Mouse (Mus musculus) forebrain, embryonic 16.5 days (tissue): Measurements from ENCODE around the gene Enkur. TPM values are rescaled to one million over a fixed set of nuclear protein-coding genes. Genes with fewer than 3 reads are reported as not detected.

ENCODE experiments used
- ATAC-seq: fragments of 200-750 bp; cut with Nextera tagmentation; 2 replicates; pipeline ENCODE4 v1.8.0; 2017; ENCODE audit warnings: mild to moderate bottlenecking, moderate library complexity
- H3K27ac ChIP-seq: fragments of 300-500 bp; sonication (generic); 2 replicates; pipeline ENCODE4 v1.5.1; 2014; ENCODE audit warnings: low read length, control low read depth
- H3K27me3 ChIP-seq: fragments of 300-500 bp; sonication (generic); replicated peaks from 2 replicates; pipeline ENCODE4 v1.6.1; 2014; ENCODE audit warnings: low read length; ENCODE audit not compliant: control insufficient read depth, insufficient read depth
- H3K36me3 ChIP-seq: fragments of 300-500 bp; sonication (generic); 2 replicates; pipeline ENCODE4 v1.6.1; 2014; ENCODE audit not compliant: control insufficient read depth, insufficient read depth
- H3K4me1 ChIP-seq: fragments of 300-500 bp; sonication (generic); replicated peaks from 2 replicates; pipeline ENCODE4 v1.6.1; 2014; ENCODE audit warnings: low read length; ENCODE audit not compliant: control insufficient read depth, insufficient read depth
- H3K4me2 ChIP-seq: fragments of 300-500 bp; sonication (generic); 2 replicates; pipeline ENCODE4 v1.6.1; 2014; ENCODE audit warnings: mild to moderate bottlenecking, low read length, control low read depth
- H3K4me3 ChIP-seq: fragments of 300-500 bp; sonication (generic); replicated peaks from 2 replicates; pipeline ENCODE4 v1.5.1; 2014; ENCODE audit warnings: mild to moderate bottlenecking, low read length, control low read depth
- H3K9ac ChIP-seq: fragments of 300-500 bp; sonication (generic); replicated peaks from 2 replicates; pipeline ENCODE4 v1.6.1; 2014; ENCODE audit warnings: low read depth, low read length, control low read depth
- H3K9me3 ChIP-seq: fragments of 300-500 bp; sonication (generic); 2 replicates; pipeline ENCODE4 v1.6.1; 2016; ENCODE audit warnings: low read length; ENCODE audit not compliant: control insufficient read depth
- WGBS: fragments of 180-500 bp; shearing (Covaris S2); extraction: QIAGEN DNeasy Blood & Tissue Kit; methylation state at CpG from one replicate; pipeline ENCODE4 v1.1.7; 2014; 5-methylcytosine and 5-hydroxymethylcytosine counted together
- polyA plus RNA-seq: library from polyadenylated mRNA; unstranded; fragments of >200 nt; fragmentation: Nextera tagmentation; extraction: Ambion mirVana; gene quantifications from 2 replicates; pipeline ENCODE4 v1.2.1, GENCODE M21; 2015

Enkur gene
- polyA plus RNA-seq, 1 experiment from 2014 or later: 3.4 TPM

- H3K4me1 ChIP-seq: no peaks in the 10 kb centered on the region
- 88% methylated on average over 3 of the region's 3 CpGs for WGBS
- H3K36me3 ChIP-seq: no peaks in the 10 kb centered on the region
- no peaks in the 10 kb centered on the region for H3K27me3 ChIP-seq
- H3K4me2 ChIP-seq: no peak overlapping the region
- no peak overlapping the region for H3K4me3 ChIP-seq
- no peak overlapping the region for H3K27ac ChIP-seq
- no peaks in the 10 kb centered on the region for H3K9me3 ChIP-seq
- no peak overlapping the region for H3K9ac ChIP-seq
- ATAC-seq: no peak
These were observed 51.7 kb downstream of the Enkur start for GRCm38 (mm10) chr2:21153469-21153868.

GRCm38 (mm10) chr2:21147169-21147568 is 58.0 kb downstream of the Enkur start:
- no peak for ATAC-seq
- 87% methylated on average over 4 of the region's 4 CpGs for WGBS
- H3K27ac ChIP-seq: no peak overlapping the region
- no peak overlapping the region for H3K4me3 ChIP-seq
- H3K4me2 ChIP-seq: no peak overlapping the region
- H3K36me3 ChIP-seq: no peaks in the 10 kb centered on the region
- no peaks in the 10 kb centered on the region for H3K9me3 ChIP-seq
- H3K4me1 ChIP-seq: peaks cover 9% of the 10 kb centered on the region
- no peak overlapping the region for H3K9ac ChIP-seq
- no peaks in the 10 kb centered on the region for H3K27me3 ChIP-seq

DNA sequence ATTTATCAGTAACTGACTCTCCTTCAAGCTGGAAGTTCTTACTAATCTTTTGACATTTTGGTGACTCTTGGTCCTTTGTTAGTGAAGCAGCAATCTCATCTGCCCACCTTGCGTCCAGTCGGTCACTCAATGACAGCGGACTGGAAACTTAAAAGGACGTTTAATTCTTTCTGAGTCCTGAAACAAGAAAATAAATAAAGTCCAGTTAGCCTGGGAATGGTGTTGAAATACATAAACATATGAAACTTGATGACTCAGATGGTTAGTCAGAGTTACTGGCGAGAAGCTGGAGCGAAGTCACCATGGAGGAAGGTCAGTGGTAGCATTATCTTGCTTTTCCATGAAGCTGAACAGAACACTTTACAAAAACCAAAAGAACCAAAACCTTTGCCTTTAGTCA is 58.7 kb downstream of the Enkur start:
- Histone ChIP-seq H3K9ac (no peak overlapping the region), H3K27me3 (no peaks in the 10 kb centered on the region), H3K36me3 (no peaks in the 10 kb centered on the region), H3K27ac (no peak overlapping the region), H3K9me3 (no peaks in the 10 kb centered on the region), H3K4me1 (peaks cover 10% of the 10 kb centered on the region), H3K4me2 (no peak overlapping the region), H3K4me3 (no peak overlapping the region)
- no peak for ATAC-seq
- WGBS: 90% methylated on average over 6 of the region's 6 CpGs

- Histone ChIP-seq H3K9ac (peak overlapping the region; percentile 88), H3K27me3 (no peaks in the 10 kb centered on the region), H3K4me2 (peak overlapping the region; percentile 97), H3K4me1 (peaks cover 14% of the 10 kb centered on the region), H3K9me3 (no peaks in the 10 kb centered on the region), H3K4me3 (peak overlapping the region; percentile 71), H3K36me3 (no peaks in the 10 kb centered on the region), H3K27ac (peak overlapping the region; percentile 86)
- peak; percentile 22 for ATAC-seq
- 7% methylated on average over 2 of the region's 2 CpGs for WGBS
These were observed 62.5 kb downstream of the Enkur start for GRCm38 (mm10) chr2:21142616-21143015.

DNA sequence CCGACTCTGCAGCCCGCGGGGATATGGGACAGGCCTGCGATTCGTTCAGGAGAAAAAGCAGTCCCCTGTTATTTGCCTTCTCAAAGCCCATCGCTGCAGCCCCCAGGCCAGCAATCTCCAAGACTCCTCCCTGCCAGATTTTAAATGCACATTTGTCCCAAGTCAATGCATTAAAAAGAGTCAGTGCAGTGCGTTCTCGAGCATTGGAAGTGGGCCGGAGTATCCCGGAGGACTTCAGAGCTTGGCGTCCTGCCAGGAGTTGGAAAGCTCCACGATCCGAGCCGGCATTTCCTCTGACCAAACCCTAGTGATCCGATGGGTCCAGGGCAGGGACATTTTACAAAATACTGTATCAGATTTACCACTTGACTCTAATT is 63.0 kb downstream of the Enkur start:
- Histone ChIP-seq H3K36me3 (no peaks in the 10 kb centered on the region), H3K27me3 (no peaks in the 10 kb centered on the region), H3K4me1 (peaks cover 14% of the 10 kb centered on the region), H3K9ac (peak overlapping the region; percentile 88), H3K9me3 (no peaks in the 10 kb centered on the region), H3K4me3 (peak overlapping the region; percentile 71), H3K27ac (peak overlapping the region; percentile 86), H3K4me2 (peak overlapping the region; percentile 97)
- peak; percentile 58 for ATAC-seq
- WGBS: under 1% methylated on average over 15 of the region's 15 CpGs

DNA sequence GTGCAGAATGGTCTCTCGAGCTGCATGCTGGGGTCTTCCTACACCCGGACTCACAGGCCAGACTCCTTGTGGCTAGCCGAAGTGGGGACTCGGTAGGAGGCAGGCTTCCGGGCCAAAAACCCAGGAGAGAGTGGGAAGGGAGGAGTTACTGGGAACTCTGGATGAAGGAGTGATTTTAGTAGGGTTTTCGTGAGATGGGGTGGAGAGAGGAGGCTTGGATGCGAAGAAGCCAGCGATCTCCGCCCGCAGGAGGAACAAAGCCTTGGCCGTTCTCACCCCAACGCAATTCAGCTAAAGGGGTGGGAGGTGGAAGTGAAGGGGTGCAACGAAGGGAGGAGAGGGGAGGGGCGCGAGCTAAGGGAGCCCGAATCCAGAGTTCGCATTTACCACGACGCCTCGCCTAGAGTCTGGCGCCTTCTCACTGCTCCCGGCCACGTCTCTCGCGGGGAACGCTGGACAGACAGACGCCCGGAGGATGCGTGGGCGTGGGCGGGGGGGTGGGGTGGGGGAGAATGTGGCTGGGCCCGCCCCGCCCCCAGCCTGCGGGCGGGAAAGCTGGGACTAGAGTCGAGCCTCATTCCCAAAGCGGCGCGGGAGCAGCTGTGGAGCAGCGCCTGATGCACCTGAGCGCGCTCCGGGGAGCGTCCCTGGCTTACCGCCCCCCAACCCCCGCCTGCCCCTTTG is 63.5 kb downstream of the Enkur start:
- Histone ChIP-seq H3K9ac (peak overlapping the region; percentile 88), H3K4me2 (peak overlapping the region; percentile 97), H3K4me3 (peak overlapping the region; percentile 71), H3K27ac (peak overlapping the region; percentile 86), H3K9me3 (no peaks in the 10 kb centered on the region), H3K27me3 (no peaks in the 10 kb centered on the region), H3K4me1 (peaks cover 14% of the 10 kb centered on the region), H3K36me3 (no peaks in the 10 kb centered on the region)
- ATAC-seq: peak; percentile 88
- 0% methylated on average over 39 of the region's 46 CpGs for WGBS

- H3K9me3 ChIP-seq: no peaks in the 10 kb centered on the region
- peaks cover 14% of the 10 kb centered on the region for H3K4me1 ChIP-seq
- WGBS: 14% methylated on average over 7 of the region's 7 CpGs
- no peaks in the 10 kb centered on the region for H3K36me3 ChIP-seq
- peak overlapping the region; percentile 97 for H3K4me2 ChIP-seq
- peak overlapping the region; percentile 88 for H3K9ac ChIP-seq
- peak overlapping the region; percentile 71 for H3K4me3 ChIP-seq
- peak overlapping the region; percentile 86 for H3K27ac ChIP-seq
- no peaks in the 10 kb centered on the region for H3K27me3 ChIP-seq
- no peak; the same call in 1 of the 2 replicates for ATAC-seq
These were observed 64.0 kb downstream of the Enkur start for GRCm38 (mm10) chr2:21141189-21141519.

Other genes starting within 250 kb of the Enkur start
- gene Arhgap21, start 236.5 kb downstream of the Enkur start, polyA plus RNA-seq: 40.2 and 40.9 TPM in 2 replicates
- gene Thnsl1, start 359 bp upstream of the Enkur start, polyA plus RNA-seq: 25.4 and 28.8 TPM in 2 replicates
- 1.6 and 2.4 TPM in 2 replicates for gene Gpr158, start 162.2 kb upstream of the Enkur start, polyA plus RNA-seq